Mouse (Mus musculus): ENCODE measurements around the gene Maf.

DNA sequence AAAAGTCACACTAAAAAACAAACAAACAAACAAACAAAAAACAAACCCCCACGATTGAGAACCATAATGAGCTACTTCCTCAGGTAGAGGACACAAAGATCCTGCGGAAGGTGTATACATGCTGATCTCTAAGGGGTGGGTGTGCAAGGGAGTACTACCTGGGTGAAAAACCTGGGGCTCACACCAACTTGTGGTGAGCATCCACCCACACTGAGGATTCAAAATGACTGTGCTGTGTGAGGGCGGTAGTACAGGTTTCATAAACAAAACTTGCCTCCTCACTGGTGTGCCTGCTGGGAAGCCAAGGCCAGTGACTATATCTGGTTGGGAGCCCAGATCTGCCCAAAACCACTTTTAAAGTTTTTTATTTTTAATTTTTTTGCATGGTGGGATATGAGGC lies 19.2 kb upstream of the Maf start:
- no peak for TF ChIP-seq POLR2A (IDR thresholded peaks at IDR 0.05; ENCODE audit: low read depth, low read length)
- no peak for TF ChIP-seq CTCF (conservative IDR thresholded peaks at IDR 0.05; ENCODE audit: insufficient read depth, insufficient read length, low read depth, low read length)
